Mouse (Mus musculus) midbrain, embryonic 13.5 days (tissue): ENCODE measurements around the gene Cdh1. TPM values are rescaled to one million over a fixed set of nuclear protein-coding genes. Genes with fewer than 3 reads are reported as not detected.

Source experiments
- polyA plus RNA-seq: library from polyadenylated mRNA; unstranded; fragments of >200 nt; fragmentation: Nextera tagmentation; extraction: Ambion mirVana; gene quantifications from 2 replicates; pipeline ENCODE4 v1.2.1, GENCODE M21; 2015

Gene Cdh1
- polyA plus RNA-seq, 1 experiment from 2014 or later, result 3.3 TPM

Other genes starting within 250 kb of the Cdh1 start
- gene Zfp90, start 188.0 kb upstream of the Cdh1 start, polyA plus RNA-seq, result 44.4 and 46.9 TPM in 2 replicates
- gene 6030452D12Rik, start 102.8 kb upstream of the Cdh1 start, polyA plus RNA-seq, result not detected in 2 replicates
- 0.28 and 0.46 TPM in 2 replicates for gene Cdh3, start 92.5 kb upstream of the Cdh1 start, polyA plus RNA-seq
- 7.6 and 9.2 TPM in 2 replicates for gene Gm10073, start 29.9 kb upstream of the Cdh1 start, polyA plus RNA-seq
- 7.5 and 7.7 TPM in 2 replicates for gene Tango6, start 79.7 kb downstream of the Cdh1 start, polyA plus RNA-seq